Mouse (Mus musculus): ENCODE measurements around the gene Pde6b. TPM values are rescaled to one million over a fixed set of nuclear protein-coding genes. Genes with fewer than 3 reads are reported as not detected.

Pde6b gene
- polyA plus RNA-seq, 1 experiment, result not detected

DNA sequence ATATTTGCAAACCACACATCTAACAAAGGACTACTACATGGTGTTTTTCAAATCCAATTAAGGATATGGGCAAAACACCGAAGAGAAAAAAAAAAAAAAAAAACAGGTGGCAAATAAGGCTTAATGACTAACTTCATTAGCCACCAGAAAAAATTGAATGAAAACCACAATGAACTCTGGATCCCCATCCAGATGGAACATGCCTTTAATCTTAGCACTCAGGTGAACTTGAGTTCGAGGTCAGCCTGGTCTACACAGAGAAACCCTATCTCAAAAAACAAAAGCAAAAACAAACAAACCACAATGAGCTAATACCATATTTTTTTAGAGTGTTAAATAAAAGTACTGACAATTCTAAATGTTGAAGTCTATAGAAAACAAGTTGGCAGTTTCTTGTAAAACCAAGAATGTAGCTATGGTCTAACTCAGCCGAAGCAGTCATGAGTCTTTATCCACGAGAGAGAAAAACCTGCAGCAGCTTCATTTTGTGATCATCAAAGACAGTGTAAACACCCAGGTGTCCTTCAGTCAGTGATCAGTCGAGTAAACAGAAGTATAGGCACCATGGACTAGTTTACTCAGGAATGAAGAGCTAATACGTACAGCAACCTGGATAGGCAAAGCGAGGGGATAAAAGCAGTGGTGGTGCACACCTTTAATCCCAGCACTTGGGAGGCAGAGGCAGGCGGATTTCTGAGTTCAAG lies 62.8 kb downstream of the Pde6b start:
- no peaks in the 10 kb centered on the region for H3K9me3 ChIP-seq (ENCODE audit: control insufficient read depth, low read length)
- H3K4me3 ChIP-seq (replicated peaks), result no peak overlapping the region
- no peaks in the 10 kb centered on the region for H3K36me3 ChIP-seq (ENCODE audit: control insufficient read depth)
- no peak for TF ChIP-seq GATA1 (IDR thresholded peaks at IDR 0.05; ENCODE audit: low read length)
- no peak for TF ChIP-seq TAL1 (IDR thresholded peaks at IDR 0.05; ENCODE audit: low read length)
- H3K27me3 ChIP-seq (ENCODE audit: control insufficient read depth), result peaks cover 8% of the 10 kb centered on the region
- H3K4me1 ChIP-seq (ENCODE audit: control insufficient read depth), result peaks cover 45% of the 10 kb centered on the region

DNA sequence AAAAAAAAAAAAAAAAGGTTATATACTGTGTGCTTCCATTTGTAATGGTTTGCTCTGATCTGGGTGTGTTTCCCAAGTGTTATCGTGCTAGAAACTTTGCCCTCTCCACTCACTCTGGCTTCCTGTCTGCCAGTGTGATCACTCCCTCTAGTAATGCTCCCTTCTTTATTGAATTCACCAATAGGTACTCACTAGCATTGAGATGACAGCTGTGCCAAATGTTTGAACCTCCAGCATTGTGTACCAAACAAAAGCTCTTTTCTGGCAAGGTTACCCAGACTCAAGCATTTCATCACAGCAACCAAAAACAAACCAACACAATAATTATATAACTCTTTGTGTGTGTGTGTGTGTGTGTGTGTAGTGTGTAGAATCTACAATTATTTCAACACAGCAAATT lies 63.4 kb downstream of the Pde6b start:
- TF ChIP-seq GATA1 (IDR thresholded peaks at IDR 0.05; ENCODE audit: low read length) (no peak), TAL1 (IDR thresholded peaks at IDR 0.05; ENCODE audit: low read length) (no peak)
- peaks cover 8% of the 10 kb centered on the region for H3K27me3 ChIP-seq (ENCODE audit: control insufficient read depth)

GRCm38 (mm10) chr5:108452422-108452821 lies 64.2 kb downstream of the Pde6b start:
- no peaks in the 10 kb centered on the region for H3K36me3 ChIP-seq (ENCODE audit: control insufficient read depth)
- TF ChIP-seq TAL1 (IDR thresholded peaks at IDR 0.05; ENCODE audit: low read length) (no peak), GATA1 (IDR thresholded peaks at IDR 0.05; ENCODE audit: low read length) (no peak)
- peaks cover 8% of the 10 kb centered on the region for H3K27me3 ChIP-seq (ENCODE audit: control insufficient read depth)
- H3K9me3 ChIP-seq (ENCODE audit: control insufficient read depth, low read length), result no peaks in the 10 kb centered on the region
- no peak overlapping the region for H3K4me3 ChIP-seq (replicated peaks)
- H3K4me1 ChIP-seq (ENCODE audit: control insufficient read depth), result peaks cover 32% of the 10 kb centered on the region

More for the DNA sequence above, 63.4 kb downstream of the Pde6b start:
- Histone ChIP-seq H3K4me3 (replicated peaks) (no peak overlapping the region), H3K36me3 (ENCODE audit: control insufficient read depth) (no peaks in the 10 kb centered on the region), H3K9me3 (ENCODE audit: control insufficient read depth, low read length) (no peaks in the 10 kb centered on the region), H3K4me1 (ENCODE audit: control insufficient read depth) (peaks cover 41% of the 10 kb centered on the region)

GRCm38 (mm10) chr5:108454094-108454493 lies 65.9 kb downstream of the Pde6b start:
- H3K27me3 ChIP-seq (ENCODE audit: control insufficient read depth), result peaks cover 16% of the 10 kb centered on the region
- H3K36me3 ChIP-seq (ENCODE audit: control insufficient read depth), result no peaks in the 10 kb centered on the region
- TF ChIP-seq GATA1 (IDR thresholded peaks at IDR 0.05; ENCODE audit: low read length) (no peak), TAL1 (IDR thresholded peaks at IDR 0.05; ENCODE audit: low read length) (no peak)
- H3K4me1 ChIP-seq (ENCODE audit: control insufficient read depth), result peaks cover 25% of the 10 kb centered on the region
- no peak overlapping the region for H3K4me3 ChIP-seq (replicated peaks)
- no peaks in the 10 kb centered on the region for H3K9me3 ChIP-seq (ENCODE audit: control insufficient read depth, low read length)

GRCm38 (mm10) chr5:108458706-108459105 lies 70.5 kb downstream of the Pde6b start:
- peaks cover 43% of the 10 kb centered on the region for H3K4me1 ChIP-seq (ENCODE audit: control insufficient read depth)
- peaks cover 5% of the 10 kb centered on the region for H3K36me3 ChIP-seq (ENCODE audit: control insufficient read depth)
- no peaks in the 10 kb centered on the region for H3K9me3 ChIP-seq (ENCODE audit: control insufficient read depth, low read length)
- H3K27me3 ChIP-seq (ENCODE audit: control insufficient read depth), result peaks cover 20% of the 10 kb centered on the region
- TF ChIP-seq GATA1 (IDR thresholded peaks at IDR 0.05; ENCODE audit: low read length) (no peak), TAL1 (IDR thresholded peaks at IDR 0.05; ENCODE audit: low read length) (no peak)
- no peak overlapping the region for H3K4me3 ChIP-seq (replicated peaks)

DNA sequence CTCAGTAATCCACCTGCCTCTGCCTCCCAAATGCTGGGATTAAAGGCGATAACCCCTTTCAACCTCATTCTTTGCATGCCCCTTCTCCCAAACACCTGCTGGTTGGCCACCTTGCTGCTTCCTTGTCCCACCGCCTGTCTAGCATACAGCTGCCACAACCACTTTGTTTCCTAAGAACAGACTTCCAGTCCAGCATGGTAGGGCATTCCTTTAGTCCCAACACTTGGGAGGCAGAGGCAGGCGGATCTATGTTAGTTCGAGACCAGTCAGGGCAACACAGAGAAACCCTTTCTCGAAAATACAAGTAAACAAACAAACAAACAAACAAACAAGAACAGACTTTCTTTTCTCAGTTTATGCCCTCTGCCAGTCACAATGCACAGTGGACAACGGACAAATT lies 72.3 kb downstream of the Pde6b start:
- TF ChIP-seq TAL1 (IDR thresholded peaks at IDR 0.05; ENCODE audit: low read length), result no peak
- no peak for TF ChIP-seq GATA1 (IDR thresholded peaks at IDR 0.05; ENCODE audit: low read length)
- H3K4me1 ChIP-seq (ENCODE audit: control insufficient read depth), result peaks cover 58% of the 10 kb centered on the region

GRCm38 (mm10) chr5:108461082-108462065 lies 73.2 kb downstream of the Pde6b start, which contains the start of gene Pcgf3:
Gene Pcgf3, plus strand, starts transcription at chr5:108461232.
- no peak for TF ChIP-seq GATA1 (IDR thresholded peaks at IDR 0.05; ENCODE audit: low read length)
- no peak for TF ChIP-seq TAL1 (IDR thresholded peaks at IDR 0.05; ENCODE audit: low read length)
- Histone ChIP-seq H3K4me3 (replicated peaks) (peak within 1 kb of the TSS; percentile 93), H3K9me3 (ENCODE audit: control insufficient read depth, low read length) (no peaks in the 10 kb centered on the region), H3K36me3 (ENCODE audit: control insufficient read depth) (peaks cover 12% of the 10 kb centered on the region), H3K27me3 (ENCODE audit: control insufficient read depth) (peaks cover 18% of the 10 kb centered on the region), H3K4me1 (ENCODE audit: control insufficient read depth) (peaks cover 68% of the 10 kb centered on the region)

More for the DNA sequence above, 72.3 kb downstream of the Pde6b start:
- Histone ChIP-seq H3K27me3 (ENCODE audit: control insufficient read depth) (peaks cover 18% of the 10 kb centered on the region), H3K36me3 (ENCODE audit: control insufficient read depth) (peaks cover 5% of the 10 kb centered on the region), H3K4me3 (replicated peaks) (peak overlapping the region; percentile 93), H3K9me3 (ENCODE audit: control insufficient read depth, low read length) (no peaks in the 10 kb centered on the region)

DNA sequence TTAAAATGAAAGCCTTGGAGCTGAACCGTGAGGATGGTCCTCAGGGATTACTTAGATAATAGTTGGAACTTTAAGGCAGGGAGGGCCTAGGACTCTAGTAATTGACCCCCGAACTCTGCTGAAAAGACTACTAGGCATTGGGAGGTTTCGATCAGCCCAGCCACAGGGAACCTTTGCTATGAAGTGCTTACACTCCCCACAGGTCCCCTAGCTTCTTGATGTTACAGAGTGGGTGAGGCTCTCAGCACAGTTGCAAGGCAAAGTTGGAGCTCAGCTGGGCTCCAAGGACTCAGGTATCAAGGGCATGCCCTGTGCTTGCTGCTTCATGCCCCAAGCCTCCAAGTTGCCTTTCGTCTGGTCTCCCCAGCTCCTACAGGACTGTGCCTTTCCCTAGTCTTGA lies 74.3 kb downstream of the Pde6b start:
- Histone ChIP-seq H3K27me3 (ENCODE audit: control insufficient read depth) (peaks cover 18% of the 10 kb centered on the region), H3K36me3 (ENCODE audit: control insufficient read depth) (peaks cover 20% of the 10 kb centered on the region), H3K4me1 (ENCODE audit: control insufficient read depth) (peaks cover 78% of the 10 kb centered on the region), H3K4me3 (replicated peaks) (peak overlapping the region; percentile 93), H3K9me3 (ENCODE audit: control insufficient read depth, low read length) (no peaks in the 10 kb centered on the region)
- TF ChIP-seq GATA1 (IDR thresholded peaks at IDR 0.05; ENCODE audit: low read length) (no peak), TAL1 (IDR thresholded peaks at IDR 0.05; ENCODE audit: low read length) (no peak)

Data from erythroblast, embryonic 14.5 days (primary cell).